Mouse (Mus musculus): ENCODE measurements around the gene Ufsp1. TPM values are rescaled to one million over a fixed set of nuclear protein-coding genes. Genes with fewer than 3 reads are reported as not detected.

Ufsp1 gene
- polyA plus RNA-seq, 1 experiment from 2014 or later: 7.1 TPM

DNA sequence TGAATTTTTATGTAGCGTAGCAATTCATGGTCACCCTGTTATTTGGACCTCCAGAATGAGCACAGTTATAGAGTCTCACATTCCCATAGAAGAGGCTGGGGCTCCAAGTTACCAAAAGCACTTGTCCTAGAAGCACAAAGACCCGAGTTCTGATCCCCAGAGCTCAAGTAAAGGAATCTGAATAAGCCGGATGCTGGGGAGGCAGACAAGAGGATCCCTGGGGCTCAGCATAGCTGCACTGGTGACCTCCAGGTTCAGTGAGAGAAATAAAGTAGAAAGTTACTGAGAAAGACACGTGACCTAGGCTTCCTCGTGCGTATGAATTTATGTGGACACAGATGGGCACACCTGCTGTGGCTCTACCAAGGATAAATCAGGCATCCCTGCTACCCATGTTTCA, 40.6 kb downstream of the Ufsp1 start:
- H3K27me3 ChIP-seq (ENCODE audit: control insufficient read depth, insufficient read depth, low read length): no peaks in the 10 kb centered on the region
- no peaks in the 10 kb centered on the region for H3K9me3 ChIP-seq (ENCODE audit: control insufficient read depth, low read length)
- no peaks in the 10 kb centered on the region for H3K36me3 ChIP-seq (ENCODE audit: control insufficient read depth, insufficient read depth, low read length)
- no peak overlapping the region for H3K27ac ChIP-seq (replicated peaks in 1 of 2; ENCODE audit: control insufficient read depth in 1 of 2, insufficient read depth in 1 of 2, low read depth in 2 of 2, low read length in 2 of 2)
- no peak overlapping the region for H3K9ac ChIP-seq (ENCODE audit: low read length)
- no peak overlapping the region for H3K4me2 ChIP-seq (ENCODE audit: low read length)
- no peak overlapping the region for H3K4me3 ChIP-seq (ENCODE audit: control insufficient read depth in 1 of 2, insufficient read depth in 1 of 2, low read depth in 1 of 2, low read length in 2 of 2)
- no peak for ATAC-seq (ENCODE audit: insufficient number of reproducible peaks, insufficient read depth, low FRiP score, low read depth)
- peaks cover 16 to 21% of the 10 kb centered on the region in 2 experiments for H3K4me1 ChIP-seq (ENCODE audit: control insufficient read depth in 2 of 2, insufficient read depth in 2 of 2, low read length in 2 of 2)
- WGBS: 73% methylated on average over 6 of the region's 6 CpGs

DNA sequence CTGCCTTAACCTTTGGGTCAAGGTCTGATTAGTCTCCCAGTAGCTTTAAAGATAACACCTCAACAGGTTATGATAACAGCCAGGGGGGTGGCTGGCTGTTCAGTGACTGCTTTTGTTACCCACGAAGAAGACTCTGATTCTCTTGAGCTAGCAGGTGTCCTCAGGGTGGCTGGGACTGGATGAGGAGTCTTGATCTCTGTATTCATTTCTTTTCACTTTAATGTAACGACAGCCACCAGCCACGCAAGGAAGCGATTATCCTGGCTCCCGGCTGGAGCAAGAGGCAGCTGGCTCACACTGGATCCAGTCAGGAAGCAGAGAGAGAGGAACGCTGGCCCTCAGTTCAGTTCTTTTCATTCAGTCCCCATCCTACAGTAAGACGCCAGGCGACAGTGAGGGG, 42.8 kb downstream of the Ufsp1 start:
- H3K9me3 ChIP-seq (ENCODE audit: control insufficient read depth, low read length): no peaks in the 10 kb centered on the region
- H3K4me1 ChIP-seq (ENCODE audit: control insufficient read depth in 2 of 2, insufficient read depth in 2 of 2, low read length in 2 of 2): peaks cover 20 to 21% of the 10 kb centered on the region in 2 experiments
- H3K4me3 ChIP-seq (ENCODE audit: control insufficient read depth in 1 of 2, insufficient read depth in 1 of 2, low read depth in 1 of 2, low read length in 2 of 2): no peak overlapping the region
- 33% methylated on average over 8 of the region's 8 CpGs for WGBS
- ATAC-seq (ENCODE audit: insufficient number of reproducible peaks, insufficient read depth, low FRiP score, low read depth): no peak
- no peaks in the 10 kb centered on the region for H3K27me3 ChIP-seq (ENCODE audit: control insufficient read depth, insufficient read depth, low read length)
- peak overlapping the region; percentile 2 to 93; a peak in 2 of 4 replicates for H3K27ac ChIP-seq (replicated peaks in 1 of 2; ENCODE audit: control insufficient read depth in 1 of 2, insufficient read depth in 1 of 2, low read depth in 2 of 2, low read length in 2 of 2)
- no peaks in the 10 kb centered on the region for H3K36me3 ChIP-seq (ENCODE audit: control insufficient read depth, insufficient read depth, low read length)
- no peak overlapping the region for H3K9ac ChIP-seq (ENCODE audit: low read length)
- 0 out of 2 replicates have a peak overlapping the region, but pooled peaks have one; percentile 86 for H3K4me2 ChIP-seq (ENCODE audit: low read length)

DNA sequence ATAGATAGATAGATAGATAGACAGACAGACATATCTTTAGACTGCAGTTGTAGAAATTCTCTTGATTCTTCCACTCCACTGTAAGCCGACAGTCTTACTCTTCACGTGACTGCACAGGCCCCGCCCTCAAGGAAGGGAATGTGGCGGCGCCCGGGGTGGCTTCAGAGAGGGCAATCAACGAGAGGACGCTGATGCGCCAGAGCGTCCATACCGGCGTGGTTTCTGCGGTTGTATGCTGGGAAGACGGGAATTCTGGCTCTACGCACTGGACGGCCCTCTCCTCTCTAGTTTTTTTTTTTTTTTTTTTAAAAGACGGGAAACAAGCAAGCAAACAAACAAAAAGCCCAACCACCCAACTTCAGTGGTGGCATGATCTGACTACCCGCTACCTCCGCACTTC, 43.8 kb downstream of the Ufsp1 start:
- Histone ChIP-seq H3K27ac (replicated peaks in 1 of 2; ENCODE audit: control insufficient read depth in 1 of 2, insufficient read depth in 1 of 2, low read depth in 2 of 2, low read length in 2 of 2) (peak overlapping the region; percentile 93 to 98), H3K27me3 (ENCODE audit: control insufficient read depth, insufficient read depth, low read length) (no peaks in the 10 kb centered on the region), H3K4me1 (ENCODE audit: control insufficient read depth in 2 of 2, insufficient read depth in 2 of 2, low read length in 2 of 2) (peaks cover 16 to 20% of the 10 kb centered on the region in 2 experiments), H3K4me2 (ENCODE audit: low read length) (peak overlapping the region; percentile 86), H3K9me3 (ENCODE audit: control insufficient read depth, low read length) (no peaks in the 10 kb centered on the region), H3K9ac (ENCODE audit: low read length) (peak overlapping the region; percentile 81), H3K36me3 (ENCODE audit: control insufficient read depth, insufficient read depth, low read length) (no peaks in the 10 kb centered on the region), H3K4me3 (ENCODE audit: control insufficient read depth in 1 of 2, insufficient read depth in 1 of 2, low read depth in 1 of 2, low read length in 2 of 2) (peak overlapping the region; percentile 50 to 53)
- ATAC-seq (ENCODE audit: insufficient number of reproducible peaks, insufficient read depth, low FRiP score, low read depth): peak; percentile 79
- WGBS: 0% methylated on average over 19 of the region's 19 CpGs

DNA sequence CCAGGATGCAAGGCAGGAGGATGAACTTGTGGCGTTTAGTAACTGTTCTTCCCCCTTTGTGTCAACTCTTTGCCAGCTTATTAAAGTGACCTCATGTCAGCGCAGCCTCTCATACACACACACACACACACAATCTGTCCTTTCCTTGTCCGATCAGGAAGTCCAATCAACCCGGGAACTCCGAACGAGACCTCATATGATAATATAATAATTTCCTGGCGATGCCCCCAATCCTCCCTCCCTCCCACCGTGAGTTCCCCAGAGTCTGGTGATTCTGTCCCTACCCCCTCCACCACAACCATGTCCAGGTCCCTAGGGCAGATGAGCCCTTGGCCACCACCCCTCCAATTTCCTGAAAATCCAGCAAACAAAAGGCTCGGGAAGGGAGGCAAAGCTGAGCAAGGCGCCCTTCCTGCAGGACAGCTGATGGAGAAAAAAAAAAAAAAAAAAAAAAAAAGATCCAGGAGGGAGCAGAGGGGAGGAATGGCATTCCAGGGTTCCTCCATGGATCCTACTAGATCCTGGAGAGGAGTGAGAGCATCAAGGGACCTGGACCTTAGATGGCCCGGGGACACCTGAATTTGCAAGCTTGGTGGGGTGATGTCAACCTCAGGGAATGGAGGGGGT, 44.3 kb downstream of the Ufsp1 start:
- H3K4me1 ChIP-seq (ENCODE audit: control insufficient read depth in 2 of 2, insufficient read depth in 2 of 2, low read length in 2 of 2): peaks cover 16 to 20% of the 10 kb centered on the region in 2 experiments
- no peaks in the 10 kb centered on the region for H3K36me3 ChIP-seq (ENCODE audit: control insufficient read depth, insufficient read depth, low read length)
- H3K4me2 ChIP-seq (ENCODE audit: low read length): peak overlapping the region; percentile 86
- H3K27me3 ChIP-seq (ENCODE audit: control insufficient read depth, insufficient read depth, low read length): no peaks in the 10 kb centered on the region
- H3K9ac ChIP-seq (ENCODE audit: low read length): peak overlapping the region; percentile 81
- WGBS: 1% methylated on average over 11 of the region's 11 CpGs
- ATAC-seq (ENCODE audit: insufficient number of reproducible peaks, insufficient read depth, low FRiP score, low read depth): peak; percentile 40; the same call in 1 of the 2 replicates
- peak overlapping the region; percentile 50 to 53 for H3K4me3 ChIP-seq (ENCODE audit: control insufficient read depth in 1 of 2, insufficient read depth in 1 of 2, low read depth in 1 of 2, low read length in 2 of 2)
- peak overlapping the region; percentile 93 to 98 for H3K27ac ChIP-seq (replicated peaks in 1 of 2; ENCODE audit: control insufficient read depth in 1 of 2, insufficient read depth in 1 of 2, low read depth in 2 of 2, low read length in 2 of 2)
- H3K9me3 ChIP-seq (ENCODE audit: control insufficient read depth, low read length): no peaks in the 10 kb centered on the region

DNA sequence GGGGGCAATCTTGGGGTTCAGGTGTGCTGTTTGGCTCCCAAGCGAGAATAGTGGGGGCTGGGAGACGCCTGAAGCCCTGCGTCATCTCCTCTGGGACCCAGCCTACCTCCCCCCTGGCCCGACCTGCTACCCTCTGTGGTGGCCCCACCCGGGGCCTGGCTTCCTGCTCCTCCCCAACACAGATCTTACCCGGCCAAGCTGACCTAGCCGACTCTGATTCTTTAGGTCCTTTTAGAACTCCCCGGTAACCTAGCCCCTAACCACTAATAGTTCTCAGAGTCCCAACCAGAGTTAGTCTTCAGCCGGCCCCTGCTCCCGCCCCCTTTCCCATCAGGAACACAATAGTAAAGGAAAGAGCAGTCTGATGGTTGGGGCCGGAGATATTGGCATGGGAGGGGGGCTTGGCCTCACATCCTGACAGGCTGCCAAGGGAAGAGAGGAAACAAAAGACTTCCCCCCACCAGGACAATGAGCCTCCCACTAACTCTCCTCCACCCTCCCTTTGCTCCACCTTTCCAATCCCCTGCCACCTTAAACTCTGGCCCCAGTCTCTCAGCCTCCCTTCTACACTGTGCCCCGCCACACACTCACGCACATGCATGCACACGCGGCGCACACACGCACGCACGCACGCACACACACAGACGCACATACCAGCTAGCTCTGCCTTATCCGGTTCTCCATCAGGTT, 45.0 kb downstream of the Ufsp1 start:
- Histone ChIP-seq H3K27me3 (ENCODE audit: control insufficient read depth, insufficient read depth, low read length) (no peaks in the 10 kb centered on the region), H3K27ac (replicated peaks in 1 of 2; ENCODE audit: control insufficient read depth in 1 of 2, insufficient read depth in 1 of 2, low read depth in 2 of 2, low read length in 2 of 2) (peak overlapping the region; percentile 93 to 98), H3K4me1 (ENCODE audit: control insufficient read depth in 2 of 2, insufficient read depth in 2 of 2, low read length in 2 of 2) (peaks cover 16 to 20% of the 10 kb centered on the region in 2 experiments), H3K9ac (ENCODE audit: low read length) (peak overlapping the region; percentile 81), H3K36me3 (ENCODE audit: control insufficient read depth, insufficient read depth, low read length) (no peaks in the 10 kb centered on the region), H3K4me2 (ENCODE audit: low read length) (peak overlapping the region; percentile 86), H3K9me3 (ENCODE audit: control insufficient read depth, low read length) (no peaks in the 10 kb centered on the region), H3K4me3 (ENCODE audit: control insufficient read depth in 1 of 2, insufficient read depth in 1 of 2, low read depth in 1 of 2, low read length in 2 of 2) (peak overlapping the region; percentile 50 to 53)
- WGBS: 16% methylated on average over 22 of the region's 22 CpGs
- ATAC-seq (ENCODE audit: insufficient number of reproducible peaks, insufficient read depth, low FRiP score, low read depth): peak; percentile 68

DNA sequence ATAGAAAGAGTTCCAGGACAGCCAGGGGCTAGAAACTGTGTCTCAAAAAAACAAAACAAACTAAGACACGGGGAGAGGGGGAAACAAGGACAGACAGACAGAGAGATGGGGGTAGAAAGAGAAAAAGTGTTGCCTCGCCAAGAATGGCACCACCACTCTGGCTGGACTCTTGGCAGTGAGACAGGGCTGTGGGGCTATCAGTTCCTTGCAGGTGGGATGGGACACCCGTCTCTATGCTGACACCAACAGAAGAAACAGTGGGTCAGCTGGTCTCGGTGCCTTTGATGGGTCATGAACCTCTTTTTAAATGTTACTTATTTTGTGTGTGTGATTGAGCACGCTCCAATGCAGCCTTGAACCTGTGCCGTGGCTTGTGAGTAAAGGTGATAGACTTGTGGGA, 45.8 kb downstream of the Ufsp1 start:
- 64% methylated on average over 6 of the region's 6 CpGs for WGBS
- Histone ChIP-seq H3K9me3 (ENCODE audit: control insufficient read depth, low read length) (no peaks in the 10 kb centered on the region), H3K4me2 (ENCODE audit: low read length) (no peak overlapping the region), H3K4me1 (ENCODE audit: control insufficient read depth in 2 of 2, insufficient read depth in 2 of 2, low read length in 2 of 2) (peaks cover 16 to 20% of the 10 kb centered on the region in 2 experiments), H3K36me3 (ENCODE audit: control insufficient read depth, insufficient read depth, low read length) (no peaks in the 10 kb centered on the region), H3K4me3 (ENCODE audit: control insufficient read depth in 1 of 2, insufficient read depth in 1 of 2, low read depth in 1 of 2, low read length in 2 of 2) (no peak overlapping the region), H3K9ac (ENCODE audit: low read length) (no peak overlapping the region), H3K27me3 (ENCODE audit: control insufficient read depth, insufficient read depth, low read length) (no peaks in the 10 kb centered on the region), H3K27ac (replicated peaks in 1 of 2; ENCODE audit: control insufficient read depth in 1 of 2, insufficient read depth in 1 of 2, low read depth in 2 of 2, low read length in 2 of 2) (peak overlapping the region; percentile 93 to 98)
- ATAC-seq (ENCODE audit: insufficient number of reproducible peaks, insufficient read depth, low FRiP score, low read depth): no peak

DNA sequence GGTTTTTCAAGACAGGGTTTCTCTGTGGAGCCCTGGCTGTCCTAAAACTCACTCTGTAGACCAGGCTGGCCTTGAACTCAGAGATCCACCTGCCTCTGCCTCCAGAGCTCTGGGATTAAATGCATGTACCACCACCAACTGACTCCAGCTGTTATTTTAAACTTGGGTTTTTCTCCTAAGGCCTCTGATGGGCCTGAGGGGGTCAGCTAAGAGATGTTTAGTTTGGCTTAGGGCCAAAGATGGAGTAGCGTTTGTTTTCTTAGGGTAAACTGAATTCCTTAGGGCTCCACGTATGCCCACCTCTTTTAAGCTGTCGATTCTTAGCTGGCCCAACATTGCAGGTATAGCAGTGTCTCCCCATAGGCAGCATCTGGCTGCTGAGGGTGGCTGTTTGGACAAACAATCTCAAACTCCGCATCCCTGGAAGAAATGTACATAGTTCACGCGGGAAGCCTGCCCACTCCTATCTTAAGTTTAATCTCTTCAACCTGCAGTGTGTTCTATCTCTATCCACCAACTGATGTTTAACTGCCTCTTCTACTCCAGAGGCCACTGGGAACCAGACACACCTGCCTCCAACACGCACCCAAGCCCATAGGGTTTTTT, 48.1 kb downstream of the Ufsp1 start:
- H3K4me1 ChIP-seq (ENCODE audit: control insufficient read depth in 2 of 2, insufficient read depth in 2 of 2, low read length in 2 of 2): peaks cover 27 to 30% of the 10 kb centered on the region in 2 experiments
- H3K27me3 ChIP-seq (ENCODE audit: control insufficient read depth, insufficient read depth, low read length): no peaks in the 10 kb centered on the region
- H3K4me3 ChIP-seq (ENCODE audit: control insufficient read depth in 1 of 2, insufficient read depth in 1 of 2, low read depth in 1 of 2, low read length in 2 of 2): no peak overlapping the region
- H3K27ac ChIP-seq (replicated peaks in 1 of 2; ENCODE audit: control insufficient read depth in 1 of 2, insufficient read depth in 1 of 2, low read depth in 2 of 2, low read length in 2 of 2): no peak overlapping the region
- H3K9me3 ChIP-seq (ENCODE audit: control insufficient read depth, low read length): no peaks in the 10 kb centered on the region
- H3K9ac ChIP-seq (ENCODE audit: low read length): no peak overlapping the region
- no peak for ATAC-seq (ENCODE audit: insufficient number of reproducible peaks, insufficient read depth, low FRiP score, low read depth)
- WGBS: 61% methylated on average over 7 of the region's 7 CpGs
- no peaks in the 10 kb centered on the region for H3K36me3 ChIP-seq (ENCODE audit: control insufficient read depth, insufficient read depth, low read length)
- no peak overlapping the region for H3K4me2 ChIP-seq (ENCODE audit: low read length)

All from heart, embryonic 14.5 days (tissue).